Mouse (Mus musculus) CH12.LX (cell line): ENCODE measurements at regions not wholly inside any gene's neighbourhood (a gene's known extent, or its start where the extent isn't known, plus 50 kb on each side); places are given as distances from the start of the nearest gene placed in this dataset.

Experiments
- CTCF ChIP-seq, 2 experiments: IDR thresholded peaks in 1 of 2; conservative IDR thresholded peaks in 1 of 2; 2 replicates each; pipeline ENCODE4 v1.5.1; 2011 to 2012; ENCODE audit warnings: low read depth in 2 of 2, low read length in 2 of 2, improper control_type of control experiment in 1 of 2, inconsistent platforms in 1 of 2, mild to moderate bottlenecking in 1 of 2, moderate library complexity in 1 of 2
- ELF1 ChIP-seq: IDR thresholded peaks from 2 replicates; pipeline ENCODE4 v1.6.1; 2014; ENCODE audit warnings: low read depth, mild to moderate bottlenecking, inconsistent platforms, low read length, improper control_type of control experiment
- JUN ChIP-seq: IDR thresholded peaks from 2 replicates; pipeline ENCODE4 v1.6.1; 2011; ENCODE audit warnings: low read depth, mild to moderate bottlenecking, low read length, improper control_type of control experiment, moderate library complexity; ENCODE audit not compliant: insufficient read depth
- POLR2A ChIP-seq: IDR thresholded peaks from 2 replicates; pipeline ENCODE4 v1.6.1; 2011; ENCODE audit warnings: low read depth, mild to moderate bottlenecking, improper control_type of control experiment, low read length
- SMC3 ChIP-seq: IDR thresholded peaks from 2 replicates; pipeline ENCODE4 v1.6.1; 2011; ENCODE audit warnings: low read depth, low read length, improper control_type of control experiment
- UBTF ChIP-seq: IDR thresholded peaks from 2 replicates; pipeline ENCODE4 v1.6.1; 2012; ENCODE audit warnings: low read depth, mild to moderate bottlenecking, inconsistent platforms, low read length, improper control_type of control experiment, moderate library complexity

- TF ChIP-seq POLR2A (no peak), SMC3 (no peak), UBTF (no peak), JUN (no peak), CTCF (conservative IDR thresholded peaks at IDR 0.05 in 1 of 2, IDR thresholded peaks at IDR 0.05 in 1 of 2; ENCODE audit: low read depth in 2 of 2, low read length in 2 of 2) (no peak), ELF1 (no peak)
Observed at GRCm38 (mm10) chr14:25137312-25137711, 321.7 kb upstream of the Zmiz1 start.
